Mouse (Mus musculus): ENCODE measurements around the gene P4ha3.
"Not testable (repeated sequence)": the region's sequence is repeated elsewhere in the genome, so short reads cannot be mapped to it uniquely, and the experiment has no call there.

Gene P4ha3

DNA sequence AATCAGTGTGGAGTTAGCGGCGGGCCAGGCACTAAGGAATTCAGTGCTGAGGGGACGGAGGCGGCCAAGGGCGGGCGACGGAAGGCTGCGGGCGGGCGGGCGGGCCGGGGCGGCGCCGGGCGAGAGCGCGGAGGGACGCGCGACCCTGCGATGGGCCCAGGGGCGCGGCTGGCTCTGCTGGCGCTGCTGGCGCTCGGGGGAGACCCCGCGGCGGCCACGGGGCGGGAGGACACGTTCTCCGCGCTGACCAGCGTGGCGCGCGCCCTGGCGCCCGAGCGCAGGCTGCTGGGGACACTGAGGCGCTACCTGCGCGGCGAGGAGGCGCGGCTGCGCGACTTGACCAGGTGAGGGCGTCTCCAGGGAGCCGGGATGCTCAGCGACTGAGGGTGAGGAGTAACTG, at the start of gene P4ha3:
Gene P4ha3 (plus strand): TSS at position 138 of the 400 bp plus-strand sequence.
- peak; percentile 42 for DNase-seq (ENCODE audit: extremely low spot score)

DNA sequence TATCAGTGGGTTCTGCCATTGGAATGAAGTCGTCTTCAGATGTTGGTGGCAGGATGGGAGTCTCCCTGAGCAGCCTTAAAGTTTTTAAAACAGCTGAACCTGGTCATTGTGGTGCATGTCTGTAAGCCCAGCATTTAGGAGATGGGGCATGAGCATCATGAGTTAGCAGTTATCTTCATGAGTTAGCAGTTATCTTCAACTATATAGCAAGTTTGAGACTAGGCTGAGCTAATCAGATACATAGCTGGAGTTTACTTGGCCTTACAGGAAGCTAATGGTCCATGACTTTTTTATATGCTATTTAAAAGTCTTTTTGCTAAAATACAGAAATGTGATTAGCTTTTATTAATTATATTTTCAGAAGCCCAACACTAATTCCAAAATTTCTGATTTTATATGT, 47.0 kb upstream of the P4ha3 start:
- no peak for DNase-seq (ENCODE audit: extremely low spot score)

DNA sequence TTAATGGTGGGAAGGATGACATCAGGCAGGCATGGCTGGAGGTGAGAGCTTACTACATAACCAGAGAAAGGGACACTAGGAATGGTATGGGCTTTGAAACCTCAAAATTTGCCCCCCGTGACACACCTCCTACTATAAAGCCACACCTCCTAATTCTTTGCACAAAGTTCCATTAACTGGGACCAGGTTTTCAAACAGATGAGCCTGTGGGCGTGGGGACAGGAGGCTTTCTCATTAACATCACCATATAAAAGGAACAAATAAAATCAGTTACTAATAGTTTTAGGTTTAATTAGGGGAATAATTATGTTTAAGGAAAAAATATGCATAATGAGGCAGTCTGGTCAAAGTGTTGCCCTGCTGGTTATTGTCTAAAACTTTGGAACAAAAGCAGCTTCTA, 44.7 kb upstream of the P4ha3 start:
- DNase-seq (ENCODE audit: extremely low spot score) = no peak

DNA sequence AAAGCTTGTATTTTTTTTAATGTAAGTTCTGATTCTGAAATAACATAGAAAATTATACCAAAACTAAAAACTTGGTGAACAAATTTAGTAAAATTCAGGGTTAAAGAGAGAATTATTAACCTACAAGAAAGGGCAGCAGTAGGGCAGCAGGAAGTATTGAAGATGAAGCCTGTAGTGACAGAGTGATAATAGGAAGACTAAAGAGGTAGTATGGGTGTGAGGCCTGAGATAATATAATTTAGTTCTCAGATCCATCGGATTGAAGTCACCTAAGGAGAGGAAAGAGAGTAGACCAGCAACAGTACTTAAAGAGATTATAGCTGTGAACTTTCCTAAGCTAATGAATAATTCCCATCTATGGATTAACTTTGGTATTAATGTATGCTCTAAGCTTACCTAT, 42.3 kb upstream of the P4ha3 start:
- no peak for DNase-seq (ENCODE audit: extremely low spot score)

DNA sequence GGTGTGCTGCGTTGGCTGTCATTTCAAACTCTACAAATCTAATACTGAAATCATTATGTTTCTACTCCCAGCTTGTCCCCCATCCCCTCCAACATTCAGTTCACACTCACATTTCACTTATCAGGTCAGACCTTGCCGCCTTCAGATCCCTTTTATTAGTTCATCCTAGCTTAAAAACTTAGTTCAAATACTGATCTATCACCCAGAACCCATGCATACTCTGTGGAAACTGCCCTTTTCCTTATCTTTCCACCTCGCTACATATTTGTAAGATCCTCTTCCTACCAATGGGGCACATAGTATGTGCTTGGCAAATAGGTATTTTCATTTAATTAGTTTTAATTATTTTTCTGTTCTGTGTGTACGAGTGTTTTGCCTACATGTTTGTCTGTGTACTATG, 41.1 kb upstream of the P4ha3 start:
- no peak for DNase-seq (ENCODE audit: extremely low spot score)

DNA sequence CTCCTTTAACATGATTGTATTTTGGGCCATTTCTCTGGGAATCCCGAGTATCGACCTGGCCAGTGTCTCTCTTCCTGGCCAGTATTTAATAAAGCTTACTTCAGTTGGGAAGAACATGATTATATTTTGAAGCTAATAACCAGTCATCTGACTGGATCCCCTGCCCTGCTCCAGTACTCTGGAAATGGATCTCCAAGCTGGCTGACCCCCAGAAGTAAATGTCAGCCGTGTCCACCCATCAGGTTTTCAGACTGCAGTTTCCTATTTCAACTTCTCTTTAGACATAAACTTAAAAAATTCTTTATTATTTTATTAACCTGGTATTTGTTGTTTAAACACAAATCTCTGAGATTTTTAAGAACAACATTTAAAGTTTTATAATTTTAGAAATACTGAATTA, 40.1 kb upstream of the P4ha3 start:
- DNase-seq (ENCODE audit: extremely low spot score) = no peak

DNA sequence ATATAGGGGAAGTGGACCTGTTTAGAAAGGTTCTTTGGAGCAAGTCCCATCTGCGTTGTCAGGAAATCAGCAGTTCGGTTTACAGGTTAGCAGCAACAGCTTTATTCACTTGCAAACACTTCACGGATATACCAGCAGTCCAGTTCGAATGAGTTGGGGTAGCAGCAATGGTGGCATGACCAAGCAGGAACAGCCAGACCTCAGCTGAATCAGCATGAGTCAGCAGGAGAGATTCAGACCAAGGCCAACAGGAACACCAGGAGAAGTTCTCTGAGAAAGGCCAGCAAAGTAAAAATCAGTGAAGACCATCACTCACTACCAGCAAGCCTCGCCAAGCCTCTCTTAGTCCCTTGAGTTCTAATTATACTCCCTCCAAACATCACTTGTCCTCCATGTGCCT, 34.7 kb upstream of the P4ha3 start:
- no peak for DNase-seq (ENCODE audit: extremely low spot score)

DNA sequence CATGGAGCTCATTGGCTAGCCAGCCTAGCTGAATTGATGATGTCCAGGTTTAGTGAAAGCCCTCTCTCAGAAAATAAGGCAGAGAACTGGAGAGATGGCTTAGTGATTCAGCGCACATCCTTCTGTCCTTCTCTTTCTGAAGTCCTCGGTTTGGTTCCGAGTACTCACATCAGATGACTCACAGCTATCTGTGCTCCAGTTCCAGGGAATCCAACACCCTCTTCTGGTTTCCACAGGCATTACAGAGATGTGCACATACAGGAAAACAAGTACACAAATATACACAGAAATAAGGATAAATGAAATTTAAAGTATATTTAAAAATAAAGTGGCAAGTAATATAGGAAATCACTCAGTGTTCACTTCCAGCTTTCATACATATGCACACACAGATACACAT, 23.0 kb upstream of the P4ha3 start:
- DNase-seq (ENCODE audit: extremely low spot score) = no peak

DNA sequence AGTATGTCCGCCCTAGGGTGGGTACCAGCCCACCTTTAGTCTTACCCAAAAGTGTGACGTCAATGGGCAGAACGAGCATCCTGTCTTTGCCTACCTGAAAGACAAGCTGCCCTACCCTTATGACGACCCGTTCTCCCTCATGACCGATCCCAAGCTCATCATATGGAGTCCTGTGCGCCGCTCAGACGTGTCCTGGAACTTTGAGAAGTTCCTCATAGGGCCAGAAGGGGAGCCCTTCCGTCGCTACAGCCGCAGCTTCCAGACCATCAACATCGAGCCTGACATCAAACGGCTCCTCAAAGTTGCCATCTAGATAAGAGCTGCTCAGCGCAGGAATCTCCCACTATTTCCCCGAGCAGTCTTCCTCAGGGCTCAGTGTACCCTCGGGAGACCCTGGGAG, 20.4 kb upstream of the P4ha3 start:
- not testable (repeated sequence) for DNase-seq (ENCODE audit: extremely low spot score)

DNA sequence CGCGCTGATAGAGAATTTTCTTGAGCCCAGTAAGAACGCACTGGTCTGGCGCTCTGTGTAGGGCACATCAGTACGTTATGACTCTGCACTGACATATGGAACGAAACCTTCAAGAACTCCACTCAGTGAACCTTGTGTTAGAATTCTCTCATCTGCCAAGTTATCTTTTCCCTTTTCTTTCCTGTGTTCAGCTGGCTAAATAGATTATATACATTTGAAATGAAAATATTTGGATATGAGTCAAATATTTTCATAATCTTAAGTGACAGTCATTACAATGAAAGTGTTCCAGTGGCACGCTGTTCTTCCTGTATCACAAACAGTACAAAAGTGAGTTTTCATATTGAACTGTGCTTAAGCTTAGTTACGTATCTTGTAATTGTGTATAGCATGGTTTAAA, 13.0 kb upstream of the P4ha3 start:
- DNase-seq (ENCODE audit: extremely low spot score) = no peak

DNA sequence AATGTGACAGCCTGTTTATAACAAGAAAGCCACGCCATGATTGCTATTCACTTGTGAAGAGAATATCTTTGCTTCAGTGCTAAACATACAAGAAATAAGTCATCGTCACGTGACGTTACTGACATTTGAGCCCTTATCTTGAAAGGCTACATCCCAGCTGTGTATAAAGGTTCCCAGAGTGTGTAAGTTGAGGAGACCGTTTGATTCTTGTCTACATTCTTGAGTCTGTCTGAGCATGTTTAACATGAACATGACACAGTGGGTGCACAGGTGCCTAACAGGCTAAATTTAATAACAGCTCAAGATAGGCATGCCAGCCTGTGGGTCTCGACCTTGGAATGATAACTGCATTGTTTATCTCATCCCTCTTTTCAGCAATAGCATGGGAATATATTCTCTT, 10.8 kb upstream of the P4ha3 start:
- no peak for DNase-seq (ENCODE audit: extremely low spot score)

DNA sequence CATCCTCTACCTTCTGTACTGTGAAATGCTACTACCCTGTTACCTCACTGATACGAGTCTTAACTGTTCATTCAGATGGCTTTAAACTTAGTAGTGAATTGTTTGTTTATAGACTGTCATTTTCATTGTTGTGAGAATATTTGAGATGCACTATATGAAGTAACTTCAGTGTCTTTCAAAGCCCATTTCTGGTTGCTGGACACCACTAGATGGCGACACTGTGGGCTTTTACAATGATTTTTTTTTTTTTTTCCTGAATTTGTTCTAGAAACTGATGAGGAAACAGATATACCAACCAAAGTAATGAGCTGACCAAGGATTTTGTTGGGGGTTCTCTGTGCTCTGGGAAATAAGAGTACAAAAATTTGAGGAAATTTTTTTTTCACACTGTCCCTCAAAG, 8.9 kb upstream of the P4ha3 start:
- DNase-seq (ENCODE audit: extremely low spot score) = no peak

DNA sequence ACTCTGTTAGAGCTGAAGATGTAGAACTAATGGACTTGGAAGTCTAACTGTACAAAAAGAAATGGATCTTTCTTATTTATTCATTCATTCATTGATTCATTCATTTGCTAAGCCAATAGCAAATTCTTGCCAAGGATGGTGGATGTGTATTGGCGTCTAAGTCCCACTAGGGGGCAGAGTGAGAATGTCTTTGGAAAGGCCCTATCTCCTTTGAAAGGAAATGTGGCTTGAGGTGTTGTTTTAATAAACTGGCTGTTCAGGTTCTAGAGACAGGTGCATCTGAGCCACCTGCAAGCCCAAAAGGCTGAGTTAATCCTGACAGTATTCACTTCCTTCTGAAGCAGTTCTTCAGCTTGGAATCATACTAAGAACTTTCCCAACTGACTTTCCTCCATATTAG, 5.5 kb upstream of the P4ha3 start:
- DNase-seq (ENCODE audit: extremely low spot score) = peak; percentile 48

DNA sequence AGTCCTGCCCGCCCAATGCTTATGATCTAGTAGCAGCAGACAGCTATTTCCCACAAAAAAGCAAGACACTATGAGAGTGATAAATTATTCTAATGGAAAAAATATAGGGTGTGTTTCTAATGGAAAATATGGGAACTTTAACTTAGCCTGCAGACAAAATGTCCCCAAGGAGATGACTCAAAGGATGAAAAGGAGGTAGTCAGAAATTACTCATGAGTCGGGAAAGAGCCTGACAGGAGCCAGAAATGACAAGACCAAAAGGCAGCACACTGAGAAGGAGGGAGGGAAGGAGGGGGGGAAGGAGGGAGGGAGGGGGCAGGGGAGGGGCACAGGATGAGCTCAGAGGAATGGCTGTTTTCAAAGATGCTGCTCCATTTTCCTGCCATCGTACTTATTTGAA, 3.7 kb upstream of the P4ha3 start:
- no peak for DNase-seq (ENCODE audit: extremely low spot score)

DNA sequence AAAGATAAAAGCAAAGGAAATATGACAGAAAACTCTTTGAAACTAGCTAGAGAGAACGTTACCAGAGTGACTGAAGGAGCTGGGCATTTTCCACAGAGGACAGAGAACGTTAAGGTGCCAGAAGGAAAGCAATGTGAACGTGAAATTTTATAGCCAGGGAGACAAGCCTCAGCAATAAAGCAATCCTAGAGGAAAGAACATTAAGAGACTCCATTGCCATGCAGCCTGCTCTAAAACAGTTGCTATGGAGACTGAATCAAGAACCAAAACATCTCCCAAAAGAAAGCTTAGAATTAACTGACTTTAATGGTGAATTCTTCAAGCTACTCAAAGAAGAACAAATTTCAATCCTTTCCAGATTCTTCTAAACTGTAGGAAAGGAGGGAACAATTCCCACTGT, 2.0 kb upstream of the P4ha3 start:
- DNase-seq (ENCODE audit: extremely low spot score) = no peak

DNA sequence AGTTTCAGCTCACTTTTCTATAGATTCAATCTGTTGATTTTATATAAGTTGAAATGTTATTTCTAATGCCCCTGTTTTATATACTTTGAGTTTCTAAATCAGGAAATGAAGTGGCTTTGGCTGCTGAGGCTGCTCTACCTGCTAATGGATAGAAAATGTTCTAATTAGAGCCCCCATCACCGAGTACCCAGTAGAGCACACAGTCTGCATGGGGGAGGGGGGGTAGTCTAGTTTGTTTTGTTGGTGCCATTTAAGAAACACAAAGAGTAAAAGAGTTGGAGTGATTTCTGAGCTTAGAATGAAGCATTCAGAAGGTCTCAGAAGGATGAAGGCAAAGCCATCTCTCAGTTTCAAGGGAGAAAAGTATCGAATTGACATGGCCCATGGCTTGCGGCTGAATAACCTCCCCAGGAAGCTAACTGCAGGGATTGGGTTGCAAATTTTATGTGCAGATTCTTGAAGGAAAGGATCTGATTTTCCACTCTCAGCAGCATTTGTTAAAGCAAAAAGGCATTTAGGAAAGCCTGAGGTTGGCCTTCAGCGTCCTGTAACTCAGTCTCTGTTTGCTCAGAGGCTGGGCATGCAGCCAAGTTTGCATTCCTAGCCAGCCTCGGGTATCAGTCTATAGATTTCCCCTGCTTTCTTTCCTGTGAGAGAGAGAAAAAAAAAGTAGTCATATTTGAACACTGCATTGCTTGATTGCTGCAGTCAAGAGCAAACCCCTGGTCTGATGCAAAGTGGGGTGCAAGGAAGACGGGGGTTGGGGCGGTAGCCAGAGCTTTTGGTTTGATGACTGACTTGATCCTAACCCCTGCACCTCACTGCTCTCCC, 2.6 kb downstream of the P4ha3 start:
- no peak for DNase-seq (ENCODE audit: extremely low spot score)

DNA sequence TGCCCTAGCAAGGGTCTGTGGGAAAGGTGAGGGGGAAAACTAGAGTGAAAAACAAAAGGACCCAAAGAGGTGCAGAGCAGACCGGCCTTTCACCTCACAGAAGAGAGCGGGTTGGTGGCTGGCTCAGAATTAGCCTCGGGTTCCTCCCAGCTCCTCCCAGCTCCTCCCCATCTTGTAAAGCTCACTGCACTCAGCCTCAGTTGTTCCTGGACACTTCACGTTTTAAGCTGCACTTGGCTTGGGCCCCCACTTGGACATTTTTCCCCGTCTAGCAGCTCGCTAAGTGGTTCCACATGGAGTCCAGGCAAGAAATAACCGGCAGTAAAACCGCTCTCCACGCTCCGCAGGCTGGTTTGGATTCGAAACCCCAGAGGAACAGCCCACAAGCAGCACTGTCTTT, 3.3 kb downstream of the P4ha3 start:
- DNase-seq (ENCODE audit: extremely low spot score) = peak; percentile 24

DNA sequence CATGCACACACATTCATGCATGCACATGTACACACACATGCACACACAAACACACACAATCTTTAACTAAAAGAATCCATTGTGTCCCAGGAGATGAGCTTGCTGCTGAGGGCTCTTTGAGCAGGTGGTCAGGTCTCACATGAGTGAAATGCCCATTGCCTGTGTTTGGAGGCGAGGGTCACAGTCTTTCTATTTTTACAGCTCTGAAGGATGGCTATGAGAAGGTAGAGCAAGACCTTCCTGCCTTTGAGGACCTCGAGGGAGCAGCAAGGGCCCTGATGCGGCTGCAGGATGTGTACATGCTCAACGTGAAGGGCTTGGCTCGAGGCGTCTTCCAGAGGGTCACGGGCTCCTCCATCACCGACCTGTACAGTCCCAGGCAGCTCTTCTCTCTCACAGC, 8.2 kb downstream of the P4ha3 start:
- DNase-seq (ENCODE audit: extremely low spot score) = no peak

DNA sequence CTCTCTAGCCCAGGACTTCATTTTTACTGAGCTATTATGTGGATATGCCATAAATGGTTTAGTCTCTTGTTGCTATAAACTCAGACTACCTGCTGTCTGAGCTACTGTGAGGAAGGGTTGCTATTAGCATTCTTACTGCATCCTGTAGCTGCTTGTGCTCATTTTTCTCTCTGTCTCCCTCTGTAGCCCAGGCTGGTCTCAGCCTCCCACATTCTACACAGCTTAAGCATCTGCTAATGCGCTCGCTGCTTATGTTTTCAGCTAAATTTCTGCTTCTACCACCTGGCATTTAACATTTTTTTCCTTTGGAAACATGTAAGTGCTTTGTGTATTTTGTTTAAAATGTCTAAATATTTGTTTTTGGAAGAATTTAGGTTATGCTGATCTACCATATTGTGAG, 10.4 kb downstream of the P4ha3 start:
- no peak for DNase-seq (ENCODE audit: extremely low spot score)

DNA sequence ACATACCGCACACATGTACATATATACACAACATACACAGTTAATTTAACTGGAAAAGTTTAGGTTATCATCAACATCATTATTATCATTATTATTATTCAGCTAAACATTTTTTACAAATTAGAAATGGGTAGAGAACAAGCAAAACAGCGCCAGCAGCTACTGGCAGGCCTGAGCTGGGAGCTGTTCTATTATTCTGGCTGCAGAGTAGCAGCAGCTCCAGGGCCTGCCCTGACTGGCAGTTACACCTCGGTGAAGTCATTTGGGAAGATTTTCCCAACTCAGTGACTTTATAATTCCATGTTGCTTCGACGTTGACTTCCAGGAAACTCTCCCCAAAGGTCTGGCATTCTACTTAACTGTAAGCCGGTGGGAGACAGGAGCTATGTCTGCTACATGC, 11.4 kb downstream of the P4ha3 start:
- DNase-seq (ENCODE audit: extremely low spot score) = no peak

DNA sequence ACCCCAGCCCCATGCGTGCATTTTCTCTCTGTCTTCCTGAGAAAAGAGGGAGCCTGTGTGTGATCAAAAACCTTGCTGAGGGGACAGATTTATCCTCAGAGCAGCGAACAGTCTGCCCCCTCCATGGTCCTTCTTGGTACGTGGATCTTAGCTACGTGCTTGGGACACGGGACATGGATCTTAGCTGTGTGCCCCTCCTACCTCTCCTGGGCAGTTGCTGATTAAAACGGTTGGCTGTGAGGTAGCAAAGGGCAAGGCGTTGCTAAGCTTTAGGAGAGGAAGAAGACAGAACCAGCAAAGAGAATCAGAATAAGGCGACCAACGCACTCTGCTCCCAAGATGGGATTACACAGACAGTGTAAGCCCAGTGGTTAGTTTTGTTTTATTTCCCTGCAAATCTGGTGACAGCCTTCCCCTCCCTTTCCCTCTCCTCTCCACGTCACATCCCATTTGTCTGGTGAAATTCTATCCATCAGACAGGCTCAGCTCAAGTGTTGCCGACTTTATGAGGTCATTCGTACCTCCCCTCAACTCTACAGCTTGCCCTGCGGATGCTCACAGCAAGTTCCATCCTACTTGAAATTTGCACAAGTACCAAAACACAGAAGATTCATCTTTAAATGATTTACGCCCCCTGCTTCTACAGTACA, 13.7 kb downstream of the P4ha3 start:
- DNase-seq (ENCODE audit: extremely low spot score) = no peak

DNA sequence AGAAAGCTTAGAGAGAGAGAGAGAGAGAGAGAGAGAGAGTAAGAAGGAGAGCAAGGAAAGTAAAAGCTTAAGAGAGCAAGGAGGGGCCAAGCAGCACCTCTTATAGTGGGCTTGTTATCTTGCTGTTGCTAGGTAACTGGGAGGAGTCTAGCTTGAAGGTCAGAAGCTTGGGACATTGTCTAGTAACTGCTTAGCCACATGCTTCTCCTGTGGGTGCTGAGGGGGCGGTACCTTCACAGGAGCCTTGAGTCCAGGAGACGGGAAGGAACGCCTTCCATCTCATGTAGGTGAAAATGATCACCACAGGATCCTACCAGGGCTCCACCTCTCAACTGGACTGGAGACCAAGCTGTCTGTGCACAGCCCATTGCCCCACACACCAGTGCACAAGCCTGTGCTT, 16.1 kb downstream of the P4ha3 start:
- no peak for DNase-seq (ENCODE audit: extremely low spot score)

DNA sequence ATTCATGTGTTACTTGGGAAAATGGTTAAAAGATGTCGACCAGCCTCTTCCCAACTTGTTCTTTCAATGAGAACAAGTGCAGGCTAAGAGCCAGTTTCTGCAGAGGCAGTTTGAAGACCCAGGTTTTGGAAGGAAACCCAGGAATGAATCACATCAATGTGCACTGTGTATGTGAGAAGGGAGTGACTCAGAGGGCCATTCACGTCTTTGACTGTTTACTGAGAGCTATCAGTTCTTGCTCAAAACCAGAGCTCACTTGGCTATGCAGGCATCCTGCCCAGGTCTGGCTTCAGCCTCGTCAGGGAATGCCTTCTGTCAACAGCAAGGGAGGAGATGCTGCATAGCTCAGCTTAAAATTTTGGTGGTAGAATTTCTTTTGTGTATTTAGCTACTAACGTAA, 17.0 kb downstream of the P4ha3 start:
- DNase-seq (ENCODE audit: extremely low spot score) = no peak

DNA sequence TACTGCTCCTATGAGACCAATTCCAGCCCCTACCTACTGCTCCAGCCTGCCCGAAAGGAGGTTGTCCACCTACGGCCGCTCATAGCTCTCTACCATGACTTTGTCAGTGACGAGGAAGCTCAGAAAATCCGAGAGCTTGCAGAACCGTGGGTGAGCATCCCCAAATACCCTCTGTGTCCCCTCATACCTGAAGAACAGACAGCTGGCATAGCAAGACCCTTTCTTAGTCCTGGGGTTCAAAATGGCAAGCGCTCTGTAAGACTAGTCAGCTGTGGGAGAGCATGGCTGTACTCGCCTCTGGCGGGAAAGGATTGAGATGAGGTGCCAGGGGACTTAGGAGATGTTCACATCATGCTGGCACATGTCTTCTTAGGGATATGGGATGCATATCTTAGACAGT, 20.6 kb downstream of the P4ha3 start:
- no peak for DNase-seq (ENCODE audit: extremely low spot score)

All from embryo, embryonic 9.5 days (tissue).